Mouse (Mus musculus) liver, embryonic 14.5 days (tissue): ENCODE results near the gene Nubpl. TPM values are rescaled to one million over a fixed set of nuclear protein-coding genes. Genes with fewer than 3 reads are reported as not detected.

ENCODE experiments used
- ATAC-seq: fragments of 200-750 bp; cut with Nextera tagmentation; 2 replicates; pipeline ENCODE4 v1.8.0; 2017; ENCODE audit warnings: moderate number of reproducible peaks, mild to moderate bottlenecking, moderate library complexity; ENCODE audit not compliant: insufficient read depth
- DNase-seq, 3 experiments: peaks; one replicate each; pipeline ENCODE4 v3.0.0-alpha.2; 2012 to 2013; ENCODE audit warnings: low read depth in 3 of 3, low spot score in 3 of 3
- H3K27ac ChIP-seq: fragments of 300-500 bp; sonication (generic); 2 replicates; pipeline ENCODE4 v1.5.1; 2014; ENCODE audit warnings: moderate library complexity, mild to moderate bottlenecking, control low read depth, inconsistent platforms
- H3K27me3 ChIP-seq: fragments of 300-500 bp; sonication (generic); 2 replicates; pipeline ENCODE4 v1.6.1; 2014; ENCODE audit warnings: mild to moderate bottlenecking, low read length, moderate library complexity; ENCODE audit not compliant: control insufficient read depth, insufficient read depth
- H3K36me3 ChIP-seq: fragments of 300-500 bp; sonication (generic); replicated peaks from 2 replicates; pipeline ENCODE4 v1.6.1; 2014; ENCODE audit warnings: low read depth; ENCODE audit not compliant: control insufficient read depth, insufficient read depth
- H3K4me1 ChIP-seq, 2 experiments: fragments of 200-500 bp in 1 of 2; fragments of 300-500 bp in 1 of 2; sonication (generic) in 1 of 2; replicated peaks; 2 replicates each; pipeline ENCODE4 v1.6.1; 2012 to 2014; ENCODE audit warnings: antibody characterized with exemption in 1 of 2, inconsistent platforms in 1 of 2, low read length in 1 of 2; ENCODE audit not compliant: control insufficient read depth in 2 of 2, insufficient read depth in 2 of 2
- H3K4me2 ChIP-seq: fragments of 300-500 bp; sonication (generic); 2 replicates; pipeline ENCODE4 v1.6.1; 2014; ENCODE audit warnings: low read depth, mild to moderate bottlenecking, control low read depth, moderate library complexity
- H3K4me3 ChIP-seq, 2 experiments: fragments of 200-500 bp in 1 of 2; fragments of 300-500 bp in 1 of 2; sonication (generic) in 1 of 2; 2 replicates each; pipeline ENCODE4 v1.5.1; 2012 to 2014; ENCODE audit warnings: low read depth in 2 of 2, low read length in 2 of 2, mild to moderate bottlenecking in 2 of 2, control low read depth in 1 of 2, inconsistent platforms in 1 of 2, moderate library complexity in 1 of 2; ENCODE audit not compliant: insufficient read depth in 1 of 2
- H3K9ac ChIP-seq: fragments of 300-500 bp; sonication (generic); replicated peaks from 2 replicates; pipeline ENCODE4 v1.6.1; 2014; ENCODE audit warnings: mild to moderate bottlenecking, control low read depth, moderate library complexity
- H3K9me3 ChIP-seq: fragments of 300-500 bp; sonication (generic); 2 replicates; pipeline ENCODE4 v1.6.1; 2016; ENCODE audit warnings: low read length, mixed read lengths; ENCODE audit not compliant: control insufficient read depth
- CTCF ChIP-seq: IDR thresholded peaks from 2 replicates; pipeline ENCODE4 v1.5.1; 2016; ENCODE audit warnings: antibody characterized with exemption, low read depth, control low read depth
- EP300 ChIP-seq: IDR thresholded peaks from 2 replicates; pipeline ENCODE4 v1.6.1; 2016; ENCODE audit warnings: antibody characterized with exemption, low read depth
- WGBS: fragments of 180-500 bp; shearing (Covaris S2); extraction: QIAGEN DNeasy Blood & Tissue Kit; methylation state at CpG from one replicate; pipeline ENCODE4 v1.1.7; 2014; ENCODE audit not compliant: insufficient replicate concordance; 5-methylcytosine and 5-hydroxymethylcytosine counted together
- polyA plus RNA-seq, 2 experiments: library from polyadenylated mRNA; depleted of rRNA in 1 of 2; stranded (reverse) in 1 of 2; unstranded in 1 of 2; fragments of >200 nt; fragmentation: Nextera tagmentation in 1 of 2; extraction: Ambion mirVana in 1 of 2; gene quantifications; 2 replicates each; pipeline versions ENCODE4 v1.2.1 to v1.2.3; 2012 to 2014

Gene Nubpl
- polyA plus RNA-seq, 2 experiments, result 1.9 to 5.0 TPM

- H3K4me2 ChIP-seq, result no peak overlapping the region
- no peaks in the 10 kb centered on the region for H3K36me3 ChIP-seq
- DNase-seq (no peak), ATAC-seq (no peak)
- no peak overlapping the region for H3K4me3 ChIP-seq
- WGBS, result 50% methylated on average over 3 of the region's 3 CpGs
- no peaks in the 10 kb centered on the region for H3K27me3 ChIP-seq
- no peak overlapping the region for H3K9ac ChIP-seq
- TF ChIP-seq CTCF (no peak), EP300 (no peak)
- no peak overlapping the region for H3K27ac ChIP-seq
- H3K9me3 ChIP-seq, result no peaks in the 10 kb centered on the region
- H3K4me1 ChIP-seq, result no peaks in the 10 kb centered on the region; a peak in 1 of 4 replicates
Measured at GRCm38 (mm10) chr12:52126407-52126806, 28.9 kb downstream of the Nubpl start.

DNA sequence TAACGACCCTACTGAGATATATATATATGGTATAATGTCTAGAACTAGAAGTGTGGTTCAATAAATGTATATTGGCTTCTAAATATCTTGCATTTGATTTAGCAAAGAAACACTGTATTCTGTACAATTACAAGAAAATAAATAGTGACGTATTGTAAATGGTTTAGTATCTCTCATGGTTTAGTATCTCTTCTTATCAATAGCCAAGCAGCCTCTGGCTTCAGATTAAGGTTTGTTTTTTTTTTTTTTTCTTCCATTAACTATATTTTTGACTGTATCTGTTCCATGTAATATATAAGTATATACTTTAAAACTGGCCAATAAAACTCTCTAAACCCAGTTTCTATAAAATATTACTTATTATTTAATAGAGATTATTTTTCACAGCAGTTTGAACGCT, 31.5 kb downstream of the Nubpl start:
- TF ChIP-seq EP300 (no peak), CTCF (no peak)
- Histone ChIP-seq H3K4me1 (no peaks in the 10 kb centered on the region), H3K4me3 (no peak overlapping the region), H3K9ac (no peak overlapping the region), H3K36me3 (no peaks in the 10 kb centered on the region), H3K27me3 (no peaks in the 10 kb centered on the region), H3K4me2 (no peak overlapping the region), H3K9me3 (no peaks in the 10 kb centered on the region), H3K27ac (no peak overlapping the region)
- DNase-seq (no peak), ATAC-seq (no peak)
- 53% methylated on average over 3 of the region's 3 CpGs for WGBS

GRCm38 (mm10) chr12:52132256-52132655, 34.7 kb downstream of the Nubpl start:
- WGBS, result 39% methylated on average over 10 of the region's 10 CpGs
- H3K4me1 ChIP-seq, result no peaks in the 10 kb centered on the region
- ATAC-seq (no peak), DNase-seq (no peak)
- no peaks in the 10 kb centered on the region for H3K9me3 ChIP-seq
- no peak overlapping the region for H3K9ac ChIP-seq
- no peak overlapping the region for H3K4me3 ChIP-seq
- H3K27ac ChIP-seq, result no peak overlapping the region
- TF ChIP-seq EP300 (no peak), CTCF (no peak)
- no peaks in the 10 kb centered on the region for H3K36me3 ChIP-seq
- H3K4me2 ChIP-seq, result no peak overlapping the region
- H3K27me3 ChIP-seq, result no peaks in the 10 kb centered on the region

GRCm38 (mm10) chr12:52138296-52138695, 40.8 kb downstream of the Nubpl start:
- no peaks in the 10 kb centered on the region for H3K9me3 ChIP-seq
- DNase-seq (no peak), ATAC-seq (no peak)
- no peaks in the 10 kb centered on the region for H3K27me3 ChIP-seq
- no peak overlapping the region for H3K27ac ChIP-seq
- H3K4me1 ChIP-seq, result no peaks in the 10 kb centered on the region
- WGBS, result 87% methylated on average over 4 of the region's 4 CpGs
- H3K4me3 ChIP-seq, result no peak overlapping the region
- H3K9ac ChIP-seq, result no peak overlapping the region
- no peaks in the 10 kb centered on the region for H3K36me3 ChIP-seq
- TF ChIP-seq EP300, result no peak
- no peak for TF ChIP-seq CTCF
- no peak overlapping the region for H3K4me2 ChIP-seq

DNA sequence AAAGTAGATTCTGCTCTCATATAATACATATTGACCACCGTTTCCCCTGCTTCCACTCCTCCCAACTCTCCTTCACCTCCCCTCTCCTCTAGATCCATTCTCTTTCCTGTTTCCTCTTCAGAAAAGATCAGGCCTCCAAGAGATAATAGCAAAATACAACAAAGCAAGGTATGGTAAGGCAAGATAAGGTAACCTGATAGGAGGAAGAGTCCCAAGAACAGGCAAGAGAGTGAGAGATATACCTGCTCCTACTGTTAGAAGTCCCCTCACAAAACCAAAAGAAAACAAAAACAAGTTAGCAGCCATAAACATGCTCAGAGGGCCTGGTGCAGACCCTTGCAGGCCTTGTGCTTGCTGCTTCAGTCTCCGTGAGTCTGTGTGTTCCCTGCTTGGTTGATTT, 49.1 kb downstream of the Nubpl start:
- Histone ChIP-seq H3K36me3 (no peaks in the 10 kb centered on the region), H3K27ac (no peak overlapping the region), H3K4me2 (no peak overlapping the region), H3K27me3 (no peaks in the 10 kb centered on the region), H3K4me1 (peaks cover 0 to 3% of the 10 kb centered on the region in 2 experiments; a peak in 2 of 4 replicates), H3K4me3 (no peak overlapping the region), H3K9ac (no peak overlapping the region), H3K9me3 (no peaks in the 10 kb centered on the region)
- TF ChIP-seq EP300 (peak; percentile 33), CTCF (no peak)
- ATAC-seq (peak; percentile 41; the same call in 1 of the 2 replicates), DNase-seq (no peak)
- 37% methylated on average over 2 of the region's 2 CpGs for WGBS
